ENCODE assay signal across 22 mouse cellular contexts in the genomic region with DNA sequence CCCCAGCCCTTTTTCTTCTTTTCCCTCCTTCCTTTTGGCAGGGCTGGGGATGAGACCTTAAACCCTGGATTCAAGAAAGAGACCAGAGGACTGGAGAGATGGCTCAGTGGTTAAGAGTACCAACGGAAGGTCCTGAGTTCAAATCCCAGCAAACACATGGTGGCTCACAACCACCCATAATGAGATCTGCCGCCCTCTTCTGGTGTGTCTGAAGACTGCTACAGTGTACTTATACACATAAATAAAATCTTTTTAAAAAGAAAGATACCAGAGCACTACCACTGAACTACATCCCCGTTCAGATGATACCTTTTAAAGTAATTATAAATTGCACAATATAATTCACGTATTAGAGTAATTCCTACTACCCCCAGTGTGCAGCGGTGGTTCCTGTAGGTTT. TPM values are rescaled to one million over a fixed set of nuclear protein-coding genes. Genes with fewer than 3 reads are reported as not detected.
"Had no signal": no experiment of that assay in that cellular context is flagged by ENCODE, and none has a peak within 500 bp of the region (broad histone marks: within the 10 kb centered on the region; RNA-seq: fewer than 3 reads in every experiment).

No protein-coding gene starts in this region.

- H3K4me2 ChIP-seq: intestine, embryonic 15.5 days; kidney, embryonic 15.5 days; limb, embryonic 13.5 days; liver, embryonic 15.5 days; midbrain, embryonic 11.5 days; midbrain, embryonic 15.5 days had no signal

- H3K4me3 ChIP-seq: intestine, embryonic 15.5 days; kidney, embryonic 15.5 days; limb, embryonic 10.5 days; limb, embryonic 13.5 days; liver, embryonic 15.5 days; midbrain, embryonic 15.5 days had no signal

- ATAC-seq: intestine, embryonic 15.5 days; midbrain, embryonic 15.5 days had no signal

- H3K27ac ChIP-seq: intestine, embryonic 15.5 days; kidney, embryonic 15.5 days; limb, embryonic 10.5 days; limb, embryonic 13.5 days; liver, embryonic 15.5 days; midbrain, embryonic 15.5 days had no signal

- DNase-seq: kidney, adult 11 months; kidney, adult 8-10 months; kidney, postnatal 10 days; kidney, postnatal 4 days; layer of hippocampus, adult 9-11 months; layer of hippocampus, postnatal 36 days; lung, adult 2 months; lung, postnatal 14 days; lung, postnatal 4 days; right cerebral cortex, adult 18-20 months; right cerebral cortex, postnatal 14 days; right cerebral cortex, postnatal 4 days; thymus, adult 2 months; thymus, postnatal 14 days; thymus, postnatal 4 days had no signal

- H3K9me3 ChIP-seq: intestine, embryonic 15.5 days; kidney, embryonic 15.5 days; limb, embryonic 10.5 days; limb, embryonic 13.5 days; liver, embryonic 15.5 days; midbrain, embryonic 15.5 days had no signal

- H3K27me3 ChIP-seq: intestine, embryonic 15.5 days; kidney, embryonic 15.5 days; limb, embryonic 13.5 days; liver, embryonic 15.5 days; midbrain, embryonic 15.5 days had no signal

- H3K9ac ChIP-seq: intestine, embryonic 15.5 days; kidney, embryonic 15.5 days; limb, embryonic 13.5 days; liver, embryonic 15.5 days; midbrain, embryonic 15.5 days had no signal

RNA-seq across cellular contexts. Expression of gene S1pr5, which starts 15.4 kb away (rescaled TPM):
- polyA plus RNA-seq: intestine, embryonic 15.5 days; kidney, embryonic 15.5 days had no signal
